Mouse (Mus musculus) CH12.LX (cell line): ENCODE measurements around the gene Cdk2ap2. TPM values are rescaled to one million over a fixed set of nuclear protein-coding genes. Genes with fewer than 3 reads are reported as not detected.
A peak's percentile ranks its signal among the peaks of the same experiment; 100 is the strongest.

Experiments used
- DNase-seq: peaks from one replicate; pipeline ENCODE4 v3.0.0-alpha.2; 2013; ENCODE audit errors: extremely low read depth
- H3K27ac ChIP-seq: 2 replicates; pipeline ENCODE4 v1.5.1; 2012; ENCODE audit warnings: low read depth, mild to moderate bottlenecking, control low read depth, moderate library complexity; ENCODE audit not compliant: insufficient read depth
- H3K27me3 ChIP-seq: replicated peaks from 2 replicates; pipeline ENCODE3; 2012; ENCODE audit warnings: inconsistent platforms
- H3K36me3 ChIP-seq, 2 experiments: replicated peaks in 1 of 2; 2 replicates each; pipeline versions ENCODE3 to v1.6.1; 2012; ENCODE audit warnings: inconsistent platforms in 1 of 2, low read length in 1 of 2, mild to moderate bottlenecking in 1 of 2, mixed read lengths in 1 of 2, moderate library complexity in 1 of 2; ENCODE audit not compliant: control insufficient read depth in 1 of 2, insufficient read depth in 1 of 2
- H3K4me1 ChIP-seq, 2 experiments: 2 replicates each; pipeline ENCODE4 v1.6.1; 2012; ENCODE audit warnings: inconsistent platforms in 1 of 2, moderate library complexity in 1 of 2; ENCODE audit not compliant: insufficient read depth in 2 of 2, control insufficient read depth in 1 of 2
- H3K4me2 ChIP-seq: 2 replicates; pipeline ENCODE4 v1.6.1; 2012; ENCODE audit warnings: low read depth, mild to moderate bottlenecking, control low read depth; ENCODE audit not compliant: poor library complexity, insufficient read depth, severe bottlenecking
- H3K4me3 ChIP-seq, 3 experiments: fragments of 150-350 bp in 1 of 3; sonication (generic) in 1 of 3; replicated peaks in 1 of 3; 2 replicates each; pipeline versions ENCODE3 to v1.5.1; 2011 to 2012; ENCODE audit warnings: low read depth in 2 of 3, low read length in 2 of 3, mild to moderate bottlenecking in 2 of 3, moderate library complexity in 2 of 3, control low read depth in 1 of 3, improper control_type of control experiment in 1 of 3, inconsistent platforms in 1 of 3, mixed read lengths in 1 of 3; ENCODE audit not compliant: poor library complexity in 1 of 3
- H3K79me2 ChIP-seq: replicated peaks from 2 replicates; pipeline ENCODE4 v1.6.1; 2012; ENCODE audit warnings: mild to moderate bottlenecking, moderate library complexity; ENCODE audit not compliant: control insufficient read depth, poor library complexity, insufficient read depth, severe bottlenecking; ENCODE audit errors: extremely low read depth
- H3K9ac ChIP-seq: 2 replicates; pipeline ENCODE4 v1.6.1; 2012; ENCODE audit warnings: low read depth, mild to moderate bottlenecking, control low read depth, moderate library complexity; ENCODE audit not compliant: insufficient read depth
- H3K9me3 ChIP-seq: replicated peaks from 2 replicates; pipeline ENCODE3; 2012; ENCODE audit warnings: low read length, inconsistent platforms, mixed read lengths
- BHLHE40 ChIP-seq: IDR thresholded peaks from 2 replicates; pipeline ENCODE4 v1.6.1; 2011; ENCODE audit warnings: mild to moderate bottlenecking, low read depth, low read length, improper control_type of control experiment
- CHD1 ChIP-seq: IDR thresholded peaks from 2 replicates; pipeline ENCODE4 v1.6.1; 2012; ENCODE audit warnings: low read depth, low read length, improper control_type of control experiment, inconsistent platforms
- CHD2 ChIP-seq: IDR thresholded peaks from 2 replicates; pipeline ENCODE4 v1.6.1; 2011; ENCODE audit warnings: low read length, improper control_type of control experiment
- CTCF ChIP-seq, 2 experiments: IDR thresholded peaks in 1 of 2; conservative IDR thresholded peaks in 1 of 2; 2 replicates each; pipeline ENCODE4 v1.5.1; 2011 to 2012; ENCODE audit warnings: low read depth in 2 of 2, low read length in 2 of 2, improper control_type of control experiment in 1 of 2, inconsistent platforms in 1 of 2, mild to moderate bottlenecking in 1 of 2, moderate library complexity in 1 of 2
- E2F4 ChIP-seq: IDR thresholded peaks from 2 replicates; pipeline ENCODE4 v1.6.1; 2011; ENCODE audit warnings: low read depth, low read length, improper control_type of control experiment; ENCODE audit not compliant: insufficient replicate concordance
- ELF1 ChIP-seq: IDR thresholded peaks from 2 replicates; pipeline ENCODE4 v1.6.1; 2014; ENCODE audit warnings: low read depth, mild to moderate bottlenecking, inconsistent platforms, low read length, improper control_type of control experiment
- EP300 ChIP-seq: IDR thresholded peaks from 2 replicates; pipeline ENCODE4 v1.6.1; 2011; ENCODE audit warnings: low read length, improper control_type of control experiment
- ETS1 ChIP-seq: conservative IDR thresholded peaks from 2 replicates; pipeline ENCODE4 v1.6.1; 2012; ENCODE audit warnings: low read depth, mild to moderate bottlenecking, inconsistent platforms, low read length, improper control_type of control experiment, moderate library complexity
- GABPA ChIP-seq: IDR thresholded peaks from 2 replicates; pipeline ENCODE4 v1.6.1; 2012; ENCODE audit warnings: low read depth, low read length, improper control_type of control experiment, inconsistent platforms; ENCODE audit not compliant: insufficient replicate concordance
- HCFC1 ChIP-seq: IDR thresholded peaks from 2 replicates; pipeline ENCODE4 v1.6.1; 2012; ENCODE audit warnings: low read depth, mild to moderate bottlenecking, inconsistent platforms, low read length, improper control_type of control experiment
- IRF4 ChIP-seq: IDR thresholded peaks from 2 replicates; pipeline ENCODE4 v1.6.1; 2014; ENCODE audit warnings: low read depth, mild to moderate bottlenecking, inconsistent platforms, low read length, improper control_type of control experiment
- JUN ChIP-seq: IDR thresholded peaks from 2 replicates; pipeline ENCODE4 v1.6.1; 2011; ENCODE audit warnings: low read depth, mild to moderate bottlenecking, low read length, improper control_type of control experiment, moderate library complexity; ENCODE audit not compliant: insufficient read depth
- JUND ChIP-seq: conservative IDR thresholded peaks from 2 replicates; pipeline ENCODE4 v1.6.1; 2011; ENCODE audit warnings: low read depth, low read length, improper control_type of control experiment
- KAT2A ChIP-seq: IDR thresholded peaks from 2 replicates; pipeline ENCODE4 v1.6.1; 2012; ENCODE audit warnings: low read length, improper control_type of control experiment, inconsistent platforms; ENCODE audit not compliant: insufficient replicate concordance
- MAFK ChIP-seq: IDR thresholded peaks from 2 replicates; pipeline ENCODE4 v1.6.1; 2011; ENCODE audit warnings: low read length, improper control_type of control experiment; ENCODE audit not compliant: insufficient replicate concordance
- MAX ChIP-seq: IDR thresholded peaks from 2 replicates; pipeline ENCODE4 v1.6.1; 2011; ENCODE audit warnings: low read length, improper control_type of control experiment
- MAZ ChIP-seq: IDR thresholded peaks from 2 replicates; pipeline ENCODE4 v1.6.1; 2012; ENCODE audit warnings: low read depth, mild to moderate bottlenecking, inconsistent platforms, low read length, improper control_type of control experiment, moderate library complexity
- MEF2A ChIP-seq: IDR thresholded peaks from 2 replicates; pipeline ENCODE4 v1.6.1; 2014; ENCODE audit warnings: low read depth, mild to moderate bottlenecking, inconsistent platforms, low read length, improper control_type of control experiment, borderline replicate concordance
- MXI1 ChIP-seq: IDR thresholded peaks from 2 replicates; pipeline ENCODE4 v1.6.1; 2011; ENCODE audit warnings: mild to moderate bottlenecking, low read depth, low read length, improper control_type of control experiment
- MYC ChIP-seq: IDR thresholded peaks from 2 replicates; pipeline ENCODE4 v1.6.1; 2011; ENCODE audit warnings: low read depth, mild to moderate bottlenecking, improper control_type of control experiment, low read length
- NELFE ChIP-seq: IDR thresholded peaks from 2 replicates; pipeline ENCODE4 v1.6.1; 2011; ENCODE audit warnings: low read depth, low read length, improper control_type of control experiment
- NRF1 ChIP-seq: IDR thresholded peaks from 2 replicates; pipeline ENCODE4 v1.6.1; 2014; ENCODE audit warnings: low read depth, mild to moderate bottlenecking, inconsistent platforms, low read length, improper control_type of control experiment, moderate library complexity
- PAX5 ChIP-seq: IDR thresholded peaks from 2 replicates; pipeline ENCODE4 v1.6.1; 2012; ENCODE audit warnings: low read length, inconsistent platforms, mixed read lengths
- POLR2A ChIP-seq: IDR thresholded peaks from 2 replicates; pipeline ENCODE4 v1.6.1; 2011; ENCODE audit warnings: low read depth, mild to moderate bottlenecking, improper control_type of control experiment, low read length
- POLR2AphosphoS2 ChIP-seq: IDR thresholded peaks from 2 replicates; pipeline ENCODE4 v1.6.1; 2011; ENCODE audit warnings: low read depth, low read length, improper control_type of control experiment
- RAD21 ChIP-seq: IDR thresholded peaks from 2 replicates; pipeline ENCODE4 v1.6.1; 2011; ENCODE audit warnings: low read depth, mild to moderate bottlenecking, low read length, improper control_type of control experiment, moderate library complexity
- RCOR1 ChIP-seq: conservative IDR thresholded peaks from 2 replicates; pipeline ENCODE4 v1.6.1; 2012; ENCODE audit warnings: low read depth, mild to moderate bottlenecking, inconsistent platforms, low read length, improper control_type of control experiment
- SIN3A ChIP-seq: IDR thresholded peaks from 2 replicates; pipeline ENCODE4 v1.6.1; 2012; ENCODE audit warnings: low read length, improper control_type of control experiment, inconsistent platforms
- SMC3 ChIP-seq: IDR thresholded peaks from 2 replicates; pipeline ENCODE4 v1.6.1; 2011; ENCODE audit warnings: low read depth, low read length, improper control_type of control experiment
- TBP ChIP-seq: conservative IDR thresholded peaks from 2 replicates; pipeline ENCODE4 v1.6.1; 2011; ENCODE audit warnings: low read depth, low read length, improper control_type of control experiment
- TCF12 ChIP-seq: IDR thresholded peaks from 2 replicates; pipeline ENCODE4 v1.6.1; 2014; ENCODE audit warnings: low read depth, mild to moderate bottlenecking, inconsistent platforms, low read length, improper control_type of control experiment
- UBTF ChIP-seq: IDR thresholded peaks from 2 replicates; pipeline ENCODE4 v1.6.1; 2012; ENCODE audit warnings: low read depth, mild to moderate bottlenecking, inconsistent platforms, low read length, improper control_type of control experiment, moderate library complexity
- USF1 ChIP-seq: IDR thresholded peaks from 2 replicates; pipeline ENCODE4 v1.6.1; 2014; ENCODE audit warnings: low read depth, mild to moderate bottlenecking, inconsistent platforms, low read length, improper control_type of control experiment
- USF2 ChIP-seq: conservative IDR thresholded peaks from 2 replicates; pipeline ENCODE4 v1.6.1; 2011; ENCODE audit warnings: low read depth, low read length, improper control_type of control experiment
- ZC3H11A ChIP-seq: IDR thresholded peaks from 2 replicates; pipeline ENCODE4 v1.6.1; 2012; ENCODE audit warnings: low read depth, mild to moderate bottlenecking, inconsistent platforms, low read length, improper control_type of control experiment
- ZKSCAN1 ChIP-seq: IDR thresholded peaks from 2 replicates; pipeline ENCODE4 v1.6.1; 2012; ENCODE audit warnings: low read depth, inconsistent platforms, low read length, improper control_type of control experiment, borderline replicate concordance
- ZMIZ1 ChIP-seq: IDR thresholded peaks from 2 replicates; pipeline ENCODE4 v1.6.1; 2012; ENCODE audit warnings: low read depth, mild to moderate bottlenecking, inconsistent platforms, low read length, improper control_type of control experiment
- ZNF384 ChIP-seq: IDR thresholded peaks from 2 replicates; pipeline ENCODE4 v1.6.1; 2012; ENCODE audit warnings: low read depth, low read length, improper control_type of control experiment, inconsistent platforms
- dilution Hi-C: fragments of 300-500 bp; cut with MboI; formaldehyde crosslinking; loops from 2 replicates; pipeline ENCODE4 v1.14.3; 2020; ENCODE audit warnings: low sequenced_read_pairs; ENCODE audit not compliant: extremely low pct_unique_long_range_greater_than_20kb, extremely low pct_ligation_motif_present
- in situ Hi-C: fragments of 300-500 bp; cut with MboI; formaldehyde crosslinking; loops from 3 replicates; pipeline ENCODE4 v1.14.3; 2019; ENCODE audit warnings: low sequenced_read_pairs, low pct_ligation_motif_present, low pct_unique_long_range_greater_than_20kb, mixed read lengths
- polyA plus RNA-seq: library from polyadenylated mRNA; unstranded; fragments of >175 nt; gene quantifications from 2 replicates; pipeline ENCODE4 v1.2.1, GENCODE M21; 2012; ENCODE audit warnings: low read depth; ENCODE audit not compliant: insufficient read length
- total RNA-seq, 2 experiments: library from RNA; depleted of rRNA; stranded (reverse); fragments of 300-350 nt in 1 of 2; fragments of >200 nt in 1 of 2; gene quantifications; 2 replicates each; pipeline ENCODE4 v1.2.3; 2012 to 2014

The Cdk2ap2 gene
- total RNA-seq (2012; rRNA removed), result 69.5 and 90.3 TPM in 2 replicates
- total RNA-seq (2014; rRNA removed), result 57.0 and 63.4 TPM in 2 replicates
- 55.6 and 67.1 TPM in 2 replicates for polyA plus RNA-seq

- Histone ChIP-seq H3K4me1 (peaks cover 18 to 44% of the 10 kb centered on the region in 2 experiments), H3K36me3 (peaks cover 5 to 18% of the 10 kb centered on the region in 2 experiments), H3K27ac (peak within 1 kb of the TSS; percentile 79), H3K79me2 (peaks cover 9% of the 10 kb centered on the region), H3K27me3 (no peaks in the 10 kb centered on the region), H3K4me2 (peak within 1 kb of the TSS; percentile 95), H3K9me3 (no peaks in the 10 kb centered on the region), H3K4me3 (peak within 1 kb of the TSS; percentile 57 to 73 (median 72)), H3K9ac (peak within 1 kb of the TSS; percentile 65)
- dilution Hi-C loops (no loop called here), in situ Hi-C loops (no loop called here)
- TF ChIP-seq USF1 (no peak), JUND (no peak), SMC3 (no peak), PAX5 (no peak), E2F4 (no peak; the same call in 1 of the 2 replicates), TCF12 (peak; percentile 27; the same call in 1 of the 2 replicates), ZC3H11A (no peak), MYC (0 out of 2 replicates have a peak, but pooled peaks have one; percentile 23), GABPA (no peak), JUN (no peak), ELF1 (peak; percentile 65), EP300 (no peak), RCOR1 (no peak), MXI1 (peak; percentile 97), MAFK (no peak), HCFC1 (peak; percentile 67), BHLHE40 (no peak), RAD21 (no peak), NRF1 (peak; percentile 96), CHD1 (no peak), IRF4 (no peak), MAZ (no peak), TBP (peak; percentile 95), ZMIZ1 (peak; percentile 87), CTCF (conservative IDR thresholded peaks at IDR 0.05 in 1 of 2, IDR thresholded peaks at IDR 0.05 in 1 of 2; ENCODE audit: low read depth in 2 of 2, low read length in 2 of 2) (no peak), ETS1 (no peak), UBTF (no peak), SIN3A (peak; percentile 78), KAT2A (no peak), CHD2 (peak; percentile 97), MEF2A (no peak), ZNF384 (no peak), NELFE (peak; percentile 76), ZKSCAN1 (no peak), POLR2AphosphoS2 (0 out of 2 replicates have a peak, but pooled peaks have one; percentile 56), MAX (peak; percentile 8; the same call in 1 of the 2 replicates), USF2 (no peak), POLR2A (peak; percentile 93)
- peak; percentile 98 for DNase-seq
These were observed at the start of gene Cdk2ap2 for GRCm38 (mm10) chr19:4096642-4097440. Cdk2ap2 (plus strand) TSS chr19:4097182.
